Comparison of ENCODE assay signal across 27 mouse cellular contexts in genomic region chrX:104488870-104489467, GRCm38 (mm10). TPM values are rescaled to one million over a fixed set of nuclear protein-coding genes. Genes with fewer than 3 reads are reported as not detected.
DNase-seq lines count a peak whose midpoint lies in the region; ATAC-seq and TF ChIP-seq lines count a peak whose summit lies in the region.
"Had no signal": no experiment of that assay in that cellular context is flagged by ENCODE, and none has a peak within 500 bp of the region (broad histone marks: within the 10 kb centered on the region; RNA-seq: fewer than 3 reads in every experiment).

No protein-coding gene starts in this region.

- no peaks in the 10 kb centered on the region for H3K36me3 ChIP-seq in CH12.LX (replicated peaks in 1 of 2; ENCODE audit: control insufficient read depth in 1 of 2, insufficient read depth in 1 of 2, low read length in 1 of 2)
- no peaks in the 10 kb centered on the region for H3K36me3 ChIP-seq in myocyte (ENCODE audit: control insufficient read depth, insufficient read depth)
- H3K36me3 ChIP-seq: embryonic facial prominence, embryonic 10.5 days; embryonic facial prominence, embryonic 13.5 days; forebrain, embryonic 12.5 days; forebrain, embryonic 15.5 days; G1E; heart, embryonic 10.5 days; heart, embryonic 13.5 days had no signal

- peak; percentile 73 for TF ChIP-seq EP300 in CH12.LX (IDR thresholded peaks at IDR 0.05; ENCODE audit: low read length)

- ATAC-seq in common myeloid progenitor, adult 5-6 weeks (replicated peaks; ENCODE audit: low read depth, poor library complexity, severe bottlenecking), result 0 out of 2 replicates have a peak, but pooled peaks have one; percentile 47
- ATAC-seq: forebrain, embryonic 15.5 days; hindbrain, postnatal 0 days had no signal

- H3K27me3 ChIP-seq in CH12.LX (replicated peaks), result no peaks in the 10 kb centered on the region
- no peaks in the 10 kb centered on the region for H3K27me3 ChIP-seq in myocyte (ENCODE audit: control insufficient read depth, insufficient read depth, insufficient read length)
- H3K27me3 ChIP-seq: forebrain, embryonic 15.5 days had no signal

- H3K4me3 ChIP-seq in CH12.LX (replicated peaks in 1 of 3; ENCODE audit: low read depth in 2 of 3, low read length in 2 of 3, poor library complexity in 1 of 3), result peak overlapping the region in 1 of 3 experiments; percentile 23
- no peak overlapping the region for H3K4me3 ChIP-seq in myocyte
- H3K4me3 ChIP-seq: embryonic facial prominence, embryonic 10.5 days; embryonic facial prominence, embryonic 13.5 days; erythroblast, embryonic 14.5 days; forebrain, embryonic 12.5 days; forebrain, embryonic 15.5 days; heart, adult 2 months; heart, embryonic 10.5 days; heart, embryonic 13.5 days had no signal

- DNase-seq in CH12.LX (ENCODE audit: extremely low read depth), result peak; percentile 24
- no peak for DNase-seq in right cerebral cortex, postnatal 14 days
- no peak for DNase-seq in layer of hippocampus, postnatal 10 days (ENCODE audit: low spot score in 2 of 2)
- no peak for DNase-seq in left cerebral cortex, adult 18-20 months (ENCODE audit: low spot score in 2 of 2)
- DNase-seq: adrenal gland, postnatal 10 days; adrenal gland, postnatal 36 days; cerebellum, adult 11 months; cerebellum, adult 2 months; cerebellum, adult 9-11 months; cerebellum, postnatal 25 days; embryo, embryonic 11 days; gastrocnemius, postnatal 25 days; heart, adult 2 months; heart, postnatal 14 days; heart, postnatal 4 days had no signal

- H3K27ac ChIP-seq in CH12.LX (ENCODE audit: insufficient read depth, low read depth), result no peak overlapping the region
- H3K27ac ChIP-seq: embryonic facial prominence, embryonic 10.5 days; embryonic facial prominence, embryonic 13.5 days; forebrain, embryonic 12.5 days; forebrain, embryonic 15.5 days; heart, adult 2 months; heart, embryonic 10.5 days; heart, embryonic 13.5 days; hindbrain, embryonic 14.5 days; hindbrain, postnatal 0 days had no signal

- TF ChIP-seq POLR2A in CH12.LX (IDR thresholded peaks at IDR 0.05; ENCODE audit: low read depth, low read length), result no peak
- TF ChIP-seq POLR2A in myocyte (IDR thresholded peaks at IDR 0.05; ENCODE audit: insufficient read length, low read depth), result no peak

- TF ChIP-seq RAD21 in CH12.LX (IDR thresholded peaks at IDR 0.05; ENCODE audit: low read depth, low read length), result no peak

- H3K4me1 ChIP-seq in CH12.LX (ENCODE audit: control insufficient read depth in 1 of 2, insufficient read depth in 2 of 2), result peaks cover 3 to 33% of the 10 kb centered on the region in 2 experiments; a peak in 2 of 4 replicates
- H3K4me1 ChIP-seq: embryonic facial prominence, embryonic 10.5 days; embryonic facial prominence, embryonic 13.5 days; forebrain, embryonic 12.5 days; heart, embryonic 10.5 days had no signal

- H3ac ChIP-seq in myocyte (ENCODE audit: control insufficient read depth, insufficient read length), result no peak overlapping the region

- H3K79me2 ChIP-seq in CH12.LX (replicated peaks; ENCODE audit: control insufficient read depth, extremely low read depth, insufficient read depth, poor library complexity, severe bottlenecking), result peaks cover 12% of the 10 kb centered on the region
- H3K79me2 ChIP-seq in myocyte (ENCODE audit: control insufficient read depth, insufficient read depth), result peaks cover 52% of the 10 kb centered on the region

- peak overlapping the region; percentile 57 for H3K4me2 ChIP-seq in CH12.LX (ENCODE audit: insufficient read depth, low read depth, poor library complexity, severe bottlenecking)
- H3K4me2 ChIP-seq in myocyte (ENCODE audit: low read depth), result peak overlapping the region; percentile 81
- H3K4me2 ChIP-seq: embryonic facial prominence, embryonic 13.5 days; forebrain, embryonic 12.5 days; forebrain, embryonic 15.5 days; heart, embryonic 13.5 days; hindbrain, embryonic 14.5 days had no signal

- in situ Hi-C loops in CH12.LX (cut with MboI; ENCODE audit: low pct_ligation_motif_present, low pct_unique_long_range_greater_than_20kb, low sequenced_read_pairs), result no loop called here

- H3K9me3 ChIP-seq in CH12.LX (replicated peaks; ENCODE audit: low read length), result no peaks in the 10 kb centered on the region
- H3K9me3 ChIP-seq: embryonic facial prominence, embryonic 10.5 days; embryonic facial prominence, embryonic 13.5 days; forebrain, embryonic 12.5 days; forebrain, embryonic 15.5 days; G1E; heart, embryonic 10.5 days; heart, embryonic 13.5 days had no signal

- dilution Hi-C loops in CH12.LX (cut with MboI; ENCODE audit: extremely low pct_ligation_motif_present, extremely low pct_unique_long_range_greater_than_20kb, low sequenced_read_pairs), result no loop called here

- H3K9ac ChIP-seq in CH12.LX (ENCODE audit: insufficient read depth, low read depth), result no peak overlapping the region
- H3K9ac ChIP-seq: embryonic facial prominence, embryonic 13.5 days; forebrain, embryonic 12.5 days; forebrain, embryonic 15.5 days; heart, embryonic 13.5 days; hindbrain, embryonic 14.5 days had no signal

- no peak for TF ChIP-seq CTCF in CH12.LX (conservative IDR thresholded peaks at IDR 0.05 in 1 of 2, IDR thresholded peaks at IDR 0.05 in 1 of 2; ENCODE audit: low read depth in 2 of 2, low read length in 2 of 2)

TF ChIP-seq in CH12.LX, 34 proteins besides CTCF, POLR2A, EP300 and RAD21:
- TF ChIP-seq IRF4 (IDR thresholded peaks at IDR 0.05; ENCODE audit: low read depth, low read length) (peak; percentile 74), HCFC1 (IDR thresholded peaks at IDR 0.05; ENCODE audit: low read depth, low read length) (no peak), TBP (conservative IDR thresholded peaks at IDR 0.05; ENCODE audit: low read depth, low read length) (no peak), GABPA (IDR thresholded peaks at IDR 0.05; ENCODE audit: insufficient replicate concordance, low read depth, low read length) (no peak), ZNF384 (IDR thresholded peaks at IDR 0.05; ENCODE audit: low read depth, low read length) (peak; percentile 92), KAT2A (IDR thresholded peaks at IDR 0.05; ENCODE audit: insufficient replicate concordance, low read length) (no peak), SIN3A (IDR thresholded peaks at IDR 0.05; ENCODE audit: low read length) (0 out of 2 replicates have a peak, but pooled peaks have one; percentile 48), ETS1 (conservative IDR thresholded peaks at IDR 0.05; ENCODE audit: low read depth, low read length) (no peak), USF1 (IDR thresholded peaks at IDR 0.05; ENCODE audit: low read depth, low read length) (no peak)

TF ChIP-seq in myocyte, 11 proteins besides CTCF, POLR2A, EP300 and RAD21:
- no peak for TF ChIP-seq TCF3 (IDR thresholded peaks at IDR 0.05; ENCODE audit: insufficient read length, low read depth)
- TF ChIP-seq POLR2AphosphoS2 (IDR thresholded peaks at IDR 0.05; ENCODE audit: insufficient read length, low read depth), result no peak
- no peak for TF ChIP-seq USF1 (IDR thresholded peaks at IDR 0.05; ENCODE audit: low read depth)
- TF ChIP-seq TCF12 (IDR thresholded peaks at IDR 0.05; ENCODE audit: insufficient read depth, poor library complexity, severe bottlenecking), result no peak
- no peak for TF ChIP-seq MAX (IDR thresholded peaks at IDR 0.05; ENCODE audit: low read depth)
- TF ChIP-seq REST (IDR thresholded peaks at IDR 0.05; ENCODE audit: insufficient read depth, insufficient read length), result no peak
- no peak for TF ChIP-seq MYOD1 (IDR thresholded peaks at IDR 0.05; ENCODE audit: control insufficient read depth in 1 of 3, insufficient read length in 2 of 3, low read depth in 2 of 3)
- TF ChIP-seq SRF (IDR thresholded peaks at IDR 0.05; ENCODE audit: control insufficient read depth, insufficient read length, low read depth), result no peak
- no peak for TF ChIP-seq MYOG (IDR thresholded peaks at IDR 0.05; ENCODE audit: control insufficient read depth in 1 of 3, insufficient read depth in 1 of 3, insufficient read length in 2 of 3, low read depth in 2 of 3)
- TF ChIP-seq E2F4 (IDR thresholded peaks at IDR 0.05; ENCODE audit: insufficient read depth), result no peak
- no peak for TF ChIP-seq CEBPB (IDR thresholded peaks at IDR 0.05; ENCODE audit: insufficient read depth, poor library complexity, severe bottlenecking)

RNA-seq across cellular contexts. Expression of gene Uprt, which starts 6.4 kb away (rescaled TPM):
- 10.6 and 10.9 TPM in 2 replicates for total RNA-seq in CH12.LX (2012; rRNA removed)
- total RNA-seq in CH12.LX (2014; rRNA removed), result 5.3 and 6.4 TPM in 2 replicates
- polyA plus RNA-seq in CH12.LX (2012; ENCODE audit: insufficient read length, low read depth), result 6.5 TPM in 2 replicates
- total RNA-seq in common myeloid progenitor, adult 5-6 weeks (2017), result 8.0 and 12.8 TPM in 2 replicates
- 3.6 TPM for polyA plus RNA-seq in myocyte (2012; fragmentation: generic; extraction: Trizol)
- 10 to 100 TPM; 15.0 to 15.4 TPM for total RNA-seq in layer of hippocampus, postnatal 10 days (2021)
- total RNA-seq in left cerebral cortex, adult 18-20 months (2021), result 10 to 100 TPM; 12.5 to 14.9 TPM
- polyA plus RNA-seq: erythroblast, embryonic 14.5 days had no signal
